Mouse (Mus musculus) hindbrain, embryonic 14.5 days (tissue): ENCODE measurements around the gene Mroh8. TPM values are rescaled to one million over a fixed set of nuclear protein-coding genes. Genes with fewer than 3 reads are reported as not detected.
"Not testable (repeated sequence)": the region's sequence is repeated elsewhere in the genome, so short reads cannot be mapped to it uniquely, and the experiment has no call there.

ENCODE experiments used
- ATAC-seq: fragments of 200-750 bp; cut with Nextera tagmentation; 2 replicates; pipeline ENCODE4 v1.8.0; 2017; ENCODE audit warnings: moderate number of reproducible peaks, mild to moderate bottlenecking, moderate TSS enrichment, moderate library complexity; ENCODE audit not compliant: low FRiP score
- DNase-seq: peaks from one replicate; pipeline ENCODE4 v3.0.0-alpha.2; 2015; ENCODE audit warnings: low spot score
- H3K27ac ChIP-seq: fragments of 300-500 bp; sonication (generic); 2 replicates; pipeline ENCODE4 v1.5.1; 2014; ENCODE audit warnings: mild to moderate bottlenecking, moderate library complexity
- H3K27me3 ChIP-seq: fragments of 300-500 bp; sonication (generic); 2 replicates; pipeline ENCODE4 v1.6.1; 2014; ENCODE audit warnings: mild to moderate bottlenecking, low read length, mixed read lengths; ENCODE audit not compliant: control insufficient read depth, insufficient read depth
- H3K36me3 ChIP-seq: fragments of 300-500 bp; sonication (generic); replicated peaks from 2 replicates; pipeline ENCODE4 v1.6.1; 2014; ENCODE audit not compliant: control insufficient read depth, insufficient read depth
- H3K4me1 ChIP-seq: fragments of 300-500 bp; sonication (generic); replicated peaks from 2 replicates; pipeline ENCODE4 v1.6.1; 2014; ENCODE audit warnings: antibody characterized with exemption, low read length, mixed read lengths; ENCODE audit not compliant: control insufficient read depth, insufficient read depth
- H3K4me2 ChIP-seq: fragments of 300-500 bp; sonication (generic); replicated peaks from 2 replicates; pipeline ENCODE4 v1.6.1; 2014; ENCODE audit warnings: mild to moderate bottlenecking, moderate library complexity
- H3K4me3 ChIP-seq: fragments of 300-500 bp; sonication (generic); replicated peaks from 2 replicates; pipeline ENCODE4 v1.5.1; 2014; ENCODE audit warnings: mild to moderate bottlenecking, low read length
- H3K9ac ChIP-seq: fragments of 300-500 bp; sonication (generic); 2 replicates; pipeline ENCODE4 v1.6.1; 2014
- H3K9me3 ChIP-seq: fragments of 300-500 bp; sonication (generic); 2 replicates; pipeline ENCODE4 v1.6.1; 2016; ENCODE audit warnings: low read length; ENCODE audit not compliant: control insufficient read depth
- WGBS: fragments of 180-500 bp; shearing (Covaris S2); extraction: QIAGEN DNeasy Blood & Tissue Kit; methylation state at CpG from one replicate; pipeline ENCODE4 v1.1.7; 2014; 5-methylcytosine and 5-hydroxymethylcytosine counted together
- polyA plus RNA-seq: library from polyadenylated mRNA; unstranded; fragments of >200 nt; fragmentation: Nextera tagmentation; extraction: Ambion mirVana; gene quantifications from 2 replicates; pipeline ENCODE4 v1.2.1, GENCODE M21; 2014

The Mroh8 gene
- polyA plus RNA-seq, 1 experiment from 2014 or later = 0.41 TPM

DNA sequence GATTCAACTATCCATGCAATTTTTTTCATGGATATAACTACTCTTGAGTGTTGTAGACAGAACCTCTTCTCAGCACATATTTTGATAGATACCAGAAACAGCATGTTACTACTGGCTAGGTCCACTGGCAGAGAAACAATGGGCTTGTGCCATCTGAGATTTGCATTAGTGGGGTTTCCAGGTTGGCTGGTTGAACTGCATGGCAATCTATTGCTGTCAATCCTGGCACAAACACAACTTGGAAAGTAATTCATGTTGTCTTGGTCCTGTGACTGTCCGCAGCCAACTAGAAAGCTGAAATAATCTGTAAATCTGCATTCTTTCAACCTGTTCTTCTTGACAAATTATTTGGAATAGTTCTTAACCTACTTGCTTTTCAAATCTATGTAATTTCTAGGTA, 16.2 kb downstream of the Mroh8 start:
- H3K4me3 ChIP-seq = no peak overlapping the region
- no peaks in the 10 kb centered on the region for H3K9me3 ChIP-seq
- 98% methylated on average over 1 of the region's 1 CpGs for WGBS
- no peak for DNase-seq
- no peak overlapping the region for H3K4me2 ChIP-seq
- H3K9ac ChIP-seq = no peak overlapping the region
- H3K36me3 ChIP-seq = no peaks in the 10 kb centered on the region
- no peak for ATAC-seq
- no peak overlapping the region for H3K27ac ChIP-seq
- no peaks in the 10 kb centered on the region for H3K27me3 ChIP-seq
- H3K4me1 ChIP-seq = no peaks in the 10 kb centered on the region

DNA sequence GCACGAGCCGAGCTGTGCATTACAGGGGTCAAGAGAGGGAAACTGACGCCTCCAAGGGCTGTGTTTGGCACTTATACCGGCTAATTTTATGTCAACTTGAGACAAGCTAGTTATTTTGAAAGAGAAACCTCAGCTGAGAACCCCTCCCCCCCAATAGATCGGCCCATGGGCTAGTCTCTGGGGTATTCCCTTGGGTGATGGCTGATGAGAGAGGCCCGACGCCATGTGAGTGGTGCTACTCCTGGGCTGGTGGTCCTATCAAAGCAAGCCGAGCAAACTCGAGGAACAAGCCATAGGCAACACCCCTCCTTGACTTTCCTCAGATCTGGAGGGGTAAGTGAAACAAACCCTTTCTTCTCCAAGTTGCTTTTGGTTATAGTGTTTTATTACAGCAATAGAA, 16.8 kb downstream of the Mroh8 start:
- Histone ChIP-seq H3K4me3 (no peak overlapping the region), H3K9me3 (no peaks in the 10 kb centered on the region), H3K4me2 (no peak overlapping the region), H3K9ac (no peak overlapping the region), H3K27ac (no peak overlapping the region), H3K36me3 (no peaks in the 10 kb centered on the region), H3K27me3 (no peaks in the 10 kb centered on the region), H3K4me1 (no peaks in the 10 kb centered on the region)
- DNase-seq = no peak
- ATAC-seq = no peak
- WGBS = 73% methylated on average over 9 of the region's 9 CpGs

DNA sequence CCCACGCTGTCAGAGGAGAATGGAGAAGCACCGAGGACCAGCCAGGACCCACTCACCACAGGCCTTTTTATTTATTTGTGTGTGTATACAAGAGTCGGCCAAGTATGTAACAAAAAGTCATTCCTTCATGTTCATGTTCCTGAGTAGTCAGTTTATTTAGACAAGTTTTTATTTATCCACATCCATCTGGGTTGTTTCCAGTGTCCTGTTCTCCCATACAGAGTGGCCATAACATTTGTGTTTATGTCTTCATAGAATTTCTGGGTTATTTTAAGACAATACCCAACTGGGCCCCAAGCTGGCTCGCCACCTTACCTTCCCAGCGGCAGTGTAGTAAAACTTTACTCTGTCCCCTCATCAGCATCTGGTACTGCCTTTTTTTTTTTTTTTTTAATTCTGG, 17.4 kb downstream of the Mroh8 start:
- Histone ChIP-seq H3K9me3 (no peaks in the 10 kb centered on the region), H3K4me2 (no peak overlapping the region)
- 88% methylated on average over 5 of the region's 5 CpGs for WGBS

DNA sequence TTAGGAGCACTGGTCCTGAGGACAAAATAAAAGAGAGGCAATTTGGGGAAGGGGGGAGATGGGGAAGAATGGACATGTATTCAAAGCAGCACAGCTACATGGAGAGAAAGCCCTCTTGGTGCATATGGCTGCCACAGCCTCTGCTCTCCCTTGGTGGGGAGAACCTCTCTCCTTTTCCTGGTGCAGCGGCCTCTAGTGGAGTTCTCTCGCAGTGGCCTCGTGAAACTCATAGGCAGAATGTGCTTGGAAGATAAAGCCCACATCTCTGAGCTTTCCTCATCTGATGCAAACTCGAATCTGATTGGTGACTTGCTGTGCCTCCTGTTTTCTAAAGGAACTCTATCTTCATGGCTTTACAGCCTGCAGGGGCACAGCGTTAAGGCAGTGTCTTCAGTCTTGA, 19.6 kb downstream of the Mroh8 start:
- WGBS = 5% methylated on average over 5 of the region's 5 CpGs

More for the DNA sequence above, 17.4 kb downstream of the Mroh8 start:
- H3K9ac ChIP-seq = no peak overlapping the region
- no peak for DNase-seq
- no peak for ATAC-seq
- H3K27me3 ChIP-seq = no peaks in the 10 kb centered on the region
- H3K4me3 ChIP-seq = no peak overlapping the region
- H3K27ac ChIP-seq = no peak overlapping the region
- H3K4me1 ChIP-seq = no peaks in the 10 kb centered on the region
- H3K36me3 ChIP-seq = no peaks in the 10 kb centered on the region

DNA sequence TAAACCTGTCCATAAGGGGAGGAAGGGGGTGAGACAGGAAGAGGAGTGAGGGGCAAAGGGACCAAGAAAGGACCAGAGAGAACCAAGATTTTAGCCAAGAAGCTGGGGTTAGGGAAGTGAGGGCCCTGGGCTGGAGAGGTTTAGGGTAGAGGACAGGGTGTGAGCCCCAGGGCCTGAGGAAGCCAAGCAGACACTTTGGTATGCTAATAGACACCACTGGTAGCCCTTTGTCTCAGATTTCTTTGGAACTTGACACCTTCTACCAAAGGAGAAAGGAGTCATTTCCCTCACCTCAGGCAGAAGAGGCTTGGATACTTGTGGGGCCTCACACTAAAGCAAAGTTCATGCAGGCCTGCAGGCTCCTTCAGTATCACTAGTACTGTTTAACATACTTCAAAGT, 31.2 kb downstream of the Mroh8 start:
- Histone ChIP-seq H3K4me2 (no peak overlapping the region), H3K9ac (no peak overlapping the region), H3K27ac (no peak overlapping the region), H3K4me1 (no peaks in the 10 kb centered on the region), H3K4me3 (no peak overlapping the region), H3K36me3 (no peaks in the 10 kb centered on the region), H3K27me3 (no peaks in the 10 kb centered on the region), H3K9me3 (no peaks in the 10 kb centered on the region)
- ATAC-seq (no peak), DNase-seq (no peak)

More for the DNA sequence above, 19.6 kb downstream of the Mroh8 start:
- H3K27me3 ChIP-seq = no peaks in the 10 kb centered on the region
- H3K4me2 ChIP-seq = no peak overlapping the region
- no peaks in the 10 kb centered on the region for H3K4me1 ChIP-seq
- no peaks in the 10 kb centered on the region for H3K36me3 ChIP-seq
- no peaks in the 10 kb centered on the region for H3K9me3 ChIP-seq
- H3K9ac ChIP-seq = no peak overlapping the region
- ATAC-seq (no peak), DNase-seq (peak; percentile 69)
- H3K27ac ChIP-seq = no peak overlapping the region
- H3K4me3 ChIP-seq = no peak overlapping the region

DNA sequence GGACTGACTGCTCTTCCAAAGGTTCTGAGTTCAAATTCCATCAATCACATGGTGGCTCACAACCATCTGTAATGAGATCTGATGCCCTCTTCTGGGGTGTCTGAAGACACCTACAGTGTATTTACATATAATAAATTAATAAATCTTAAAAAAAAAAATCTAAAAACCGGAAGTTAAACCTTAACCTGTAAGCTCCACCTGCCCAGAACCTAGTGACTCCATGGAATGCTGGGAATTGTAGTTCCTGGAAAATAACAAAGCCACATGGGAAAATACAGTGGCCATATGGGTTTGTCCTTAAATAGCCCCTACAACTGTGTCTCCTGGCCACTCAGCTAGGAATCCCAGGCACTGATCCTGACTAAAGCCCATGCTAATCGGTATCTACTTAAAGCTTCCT, 33.7 kb downstream of the Mroh8 start:
- H3K9ac ChIP-seq = no peak overlapping the region
- ATAC-seq (no peak), DNase-seq (no peak)
- 85% methylated on average over 2 of the region's 2 CpGs for WGBS
- H3K36me3 ChIP-seq = no peaks in the 10 kb centered on the region
- H3K27me3 ChIP-seq = no peaks in the 10 kb centered on the region
- H3K27ac ChIP-seq = no peak overlapping the region
- no peaks in the 10 kb centered on the region for H3K9me3 ChIP-seq
- H3K4me3 ChIP-seq = no peak overlapping the region
- H3K4me2 ChIP-seq = no peak overlapping the region
- H3K4me1 ChIP-seq = no peaks in the 10 kb centered on the region

DNA sequence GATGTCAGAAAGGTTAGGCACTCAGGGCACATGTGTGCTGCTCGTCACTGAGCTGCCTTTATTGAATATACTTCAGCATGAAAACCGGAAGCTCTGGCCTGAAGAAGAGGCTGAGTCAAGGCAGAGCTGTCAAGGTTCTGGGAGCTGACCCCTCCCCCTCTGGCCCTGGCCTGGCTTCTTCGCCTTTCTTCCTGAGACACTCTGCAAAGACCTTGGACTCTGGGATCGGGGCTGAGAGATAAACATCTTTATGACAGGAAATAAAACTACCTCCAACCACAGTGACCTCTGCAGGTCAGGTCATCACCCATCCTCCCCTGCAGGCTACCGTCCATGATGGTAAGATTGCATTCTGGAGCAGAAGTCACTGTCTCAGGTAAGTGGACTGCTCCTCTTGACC, 34.3 kb downstream of the Mroh8 start:
- Histone ChIP-seq H3K27ac (no peak overlapping the region), H3K4me2 (no peak overlapping the region), H3K9ac (no peak overlapping the region), H3K4me1 (no peaks in the 10 kb centered on the region), H3K4me3 (no peak overlapping the region), H3K36me3 (no peaks in the 10 kb centered on the region), H3K27me3 (no peaks in the 10 kb centered on the region), H3K9me3 (no peaks in the 10 kb centered on the region)
- WGBS = 66% methylated on average over 5 of the region's 5 CpGs
- DNase-seq = no peak
- no peak for ATAC-seq

DNA sequence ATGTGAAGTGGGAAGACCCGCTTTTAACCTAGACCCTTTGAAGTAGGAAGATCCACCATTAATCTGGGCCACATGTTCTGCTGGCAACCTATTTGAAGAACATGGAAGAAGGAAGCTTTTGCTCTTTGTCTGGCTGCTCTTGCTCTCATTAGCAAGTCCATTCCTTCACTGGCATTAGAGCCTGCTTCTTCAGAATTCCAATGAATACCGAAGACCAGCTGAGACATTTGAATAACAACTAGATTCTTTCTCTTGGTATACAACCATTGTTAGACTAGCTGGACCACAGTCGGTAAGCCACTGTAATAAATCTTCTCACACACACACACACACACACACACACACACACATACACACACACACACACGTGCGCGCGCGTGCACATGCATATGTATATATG, 43.4 kb downstream of the Mroh8 start:
- no peak overlapping the region for H3K27ac ChIP-seq
- H3K4me1 ChIP-seq = no peaks in the 10 kb centered on the region
- H3K27me3 ChIP-seq = no peaks in the 10 kb centered on the region
- DNase-seq (no peak), ATAC-seq (no peak)
- 75% methylated on average over 8 of the region's 8 CpGs for WGBS
- H3K4me3 ChIP-seq = no peak overlapping the region
- no peaks in the 10 kb centered on the region for H3K9me3 ChIP-seq
- no peak overlapping the region for H3K9ac ChIP-seq
- no peaks in the 10 kb centered on the region for H3K36me3 ChIP-seq
- H3K4me2 ChIP-seq = no peak overlapping the region

DNA sequence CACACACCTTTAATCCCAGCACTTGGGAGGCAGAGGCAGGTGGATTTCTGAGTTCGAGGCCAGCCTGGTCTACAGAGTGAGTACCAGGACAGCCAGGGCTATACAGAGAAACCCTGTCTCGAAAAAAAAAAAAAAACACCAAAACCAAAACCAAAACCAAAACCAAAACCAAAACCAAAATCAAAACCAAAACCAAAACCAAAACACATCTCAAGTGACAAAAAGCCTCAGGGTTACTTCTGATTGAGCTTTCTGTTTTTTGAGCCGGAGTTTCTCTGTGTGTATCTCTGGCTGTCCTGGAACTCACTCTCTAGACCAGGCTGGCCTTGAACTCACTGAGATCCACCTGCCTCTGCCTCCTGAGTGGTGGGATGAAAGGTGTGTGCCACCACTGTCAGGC, 57.4 kb downstream of the Mroh8 start:
- H3K4me1 ChIP-seq, H3K27ac ChIP-seq, H3K4me3 ChIP-seq, DNase-seq, H3K9me3 ChIP-seq, H3K36me3 ChIP-seq, H3K9ac ChIP-seq, H3K27me3 ChIP-seq, ATAC-seq, H3K4me2 ChIP-seq: not testable (repeated sequence)
- WGBS = 94% methylated on average over 3 of the region's 3 CpGs

DNA sequence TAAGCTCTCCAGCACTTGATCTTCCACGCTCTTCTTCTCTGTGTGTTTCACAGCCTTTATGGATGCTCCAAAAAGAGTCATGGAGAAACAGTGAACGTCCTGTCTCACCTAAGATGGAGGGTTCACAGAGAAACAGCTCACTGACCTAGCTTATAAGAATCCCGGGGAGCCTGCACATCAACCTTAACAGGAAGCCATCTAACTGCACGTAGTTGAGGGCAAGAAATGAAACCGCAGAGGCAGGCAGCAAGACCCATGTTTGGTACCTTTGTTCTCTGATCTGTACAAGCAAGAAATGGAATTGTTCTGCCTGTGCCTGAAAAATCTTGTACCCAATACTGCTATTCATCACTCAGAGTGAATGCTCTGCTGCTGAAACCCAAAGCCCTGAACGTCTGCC, 59.2 kb downstream of the Mroh8 start:
- WGBS = 79% methylated on average over 6 of the region's 6 CpGs

More for the DNA sequence above, 59.2 kb downstream of the Mroh8 start:
- DNase-seq (no peak), ATAC-seq (no peak)
- Histone ChIP-seq H3K4me1 (no peaks in the 10 kb centered on the region), H3K4me3 (no peak overlapping the region), H3K9me3 (no peaks in the 10 kb centered on the region), H3K27me3 (no peaks in the 10 kb centered on the region), H3K4me2 (no peak overlapping the region), H3K27ac (no peak overlapping the region), H3K9ac (no peak overlapping the region), H3K36me3 (no peaks in the 10 kb centered on the region)
